Mouse (Mus musculus) limb, embryonic 12.5 days (tissue): ENCODE data around the gene Col1a2. TPM values are rescaled to one million over a fixed set of nuclear protein-coding genes. Genes with fewer than 3 reads are reported as not detected.

Source experiments
- ATAC-seq: fragments of 200-750 bp; cut with Nextera tagmentation; 2 replicates; pipeline ENCODE4 v1.8.0; 2017; ENCODE audit warnings: low read depth, moderate TSS enrichment; ENCODE audit not compliant: insufficient number of reproducible peaks, insufficient read depth, low FRiP score, low TSS enrichment
- H3K27ac ChIP-seq: fragments of 300-500 bp; sonication (generic); 2 replicates; pipeline ENCODE4 v1.5.1; 2016; ENCODE audit warnings: mild to moderate bottlenecking, moderate library complexity
- H3K27me3 ChIP-seq: fragments of 300-500 bp; sonication (generic); 2 replicates; pipeline ENCODE4 v1.6.1; 2016; ENCODE audit warnings: mild to moderate bottlenecking, moderate library complexity
- H3K36me3 ChIP-seq: fragments of 300-500 bp; sonication (generic); 2 replicates; pipeline ENCODE4 v1.6.1; 2016; ENCODE audit warnings: mild to moderate bottlenecking, moderate library complexity
- H3K4me1 ChIP-seq: fragments of 300-500 bp; sonication (generic); replicated peaks from 2 replicates; pipeline ENCODE4 v1.6.1; 2016
- H3K4me2 ChIP-seq: fragments of 300-500 bp; sonication (generic); 2 replicates; pipeline ENCODE4 v1.6.1; 2016; ENCODE audit warnings: mild to moderate bottlenecking, moderate library complexity
- H3K4me3 ChIP-seq: fragments of 300-500 bp; sonication (generic); replicated peaks from 2 replicates; pipeline ENCODE4 v1.5.1; 2016; ENCODE audit warnings: mild to moderate bottlenecking
- H3K9ac ChIP-seq: fragments of 300-500 bp; sonication (generic); replicated peaks from 2 replicates; pipeline ENCODE4 v1.6.1; 2016; ENCODE audit warnings: mild to moderate bottlenecking, moderate library complexity
- H3K9me3 ChIP-seq: fragments of 300-500 bp; sonication (generic); 2 replicates; pipeline ENCODE4 v1.6.1; 2016; ENCODE audit warnings: mild to moderate bottlenecking, moderate library complexity
- WGBS: fragments of 180-500 bp; shearing (Covaris S2); methylation state at CpG from one replicate; pipeline ENCODE4 v1.1.7; 2016; 5-methylcytosine and 5-hydroxymethylcytosine counted together
- polyA plus RNA-seq: library from polyadenylated mRNA; unstranded; fragments of >200 nt; fragmentation: Nextera tagmentation; extraction: Ambion mirVana; gene quantifications from 2 replicates; pipeline ENCODE4 v1.2.1, GENCODE M21; 2016

Col1a2 gene
- polyA plus RNA-seq, 1 experiment from 2014 or later = 448 TPM

DNA sequence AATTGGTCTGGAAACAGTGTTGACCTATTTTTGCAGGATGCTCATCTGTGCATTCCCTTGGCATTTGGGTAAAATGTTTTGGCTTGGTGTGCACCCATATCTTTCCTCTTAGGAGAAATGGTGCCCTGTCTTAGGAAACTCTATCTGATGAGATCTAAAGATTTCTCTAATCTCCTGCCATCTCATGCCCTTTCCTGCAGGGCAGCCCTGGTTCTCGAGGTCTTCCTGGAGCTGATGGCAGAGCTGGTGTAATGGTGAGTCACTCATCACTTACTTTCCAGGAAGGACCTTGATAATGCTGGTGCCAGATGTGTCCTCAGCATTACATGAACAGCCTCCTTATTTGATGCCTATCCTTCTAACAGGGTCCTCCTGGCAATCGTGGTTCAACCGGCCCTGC, 16.4 kb downstream of the Col1a2 start:
- Histone ChIP-seq H3K27me3 (no peaks in the 10 kb centered on the region), H3K36me3 (peaks cover 92% of the 10 kb centered on the region), H3K9me3 (no peaks in the 10 kb centered on the region), H3K27ac (no peak overlapping the region), H3K9ac (no peak overlapping the region), H3K4me2 (no peak overlapping the region), H3K4me3 (no peak overlapping the region), H3K4me1 (no peaks in the 10 kb centered on the region)
- no peak for ATAC-seq
- WGBS = 86% methylated on average over 3 of the region's 3 CpGs

DNA sequence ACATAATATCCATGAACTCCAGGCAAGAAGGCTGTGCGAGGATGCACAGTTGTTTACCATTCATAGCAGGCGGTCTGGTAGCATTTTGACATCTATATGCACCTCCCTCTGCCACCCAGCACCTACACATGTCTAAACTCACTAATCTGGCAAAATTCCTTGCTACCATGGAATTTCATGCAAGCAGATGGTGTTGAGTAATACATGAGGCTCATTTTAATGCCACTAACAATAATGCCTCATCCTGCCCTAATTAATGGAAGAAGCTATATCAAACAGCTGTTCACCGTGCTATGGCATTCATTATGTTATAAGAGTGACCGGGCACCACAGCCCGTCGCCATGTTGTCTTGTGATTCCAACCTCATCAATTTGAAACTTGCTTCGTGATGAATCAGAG, 23.8 kb downstream of the Col1a2 start:
- no peaks in the 10 kb centered on the region for H3K4me1 ChIP-seq
- H3K27me3 ChIP-seq = no peaks in the 10 kb centered on the region
- peaks cover 88% of the 10 kb centered on the region for H3K36me3 ChIP-seq
- H3K4me3 ChIP-seq = no peak overlapping the region
- no peaks in the 10 kb centered on the region for H3K9me3 ChIP-seq
- ATAC-seq = no peak
- H3K4me2 ChIP-seq = no peak overlapping the region
- H3K27ac ChIP-seq = no peak overlapping the region
- WGBS = 95% methylated on average over 7 of the region's 7 CpGs
- no peak overlapping the region for H3K9ac ChIP-seq

DNA sequence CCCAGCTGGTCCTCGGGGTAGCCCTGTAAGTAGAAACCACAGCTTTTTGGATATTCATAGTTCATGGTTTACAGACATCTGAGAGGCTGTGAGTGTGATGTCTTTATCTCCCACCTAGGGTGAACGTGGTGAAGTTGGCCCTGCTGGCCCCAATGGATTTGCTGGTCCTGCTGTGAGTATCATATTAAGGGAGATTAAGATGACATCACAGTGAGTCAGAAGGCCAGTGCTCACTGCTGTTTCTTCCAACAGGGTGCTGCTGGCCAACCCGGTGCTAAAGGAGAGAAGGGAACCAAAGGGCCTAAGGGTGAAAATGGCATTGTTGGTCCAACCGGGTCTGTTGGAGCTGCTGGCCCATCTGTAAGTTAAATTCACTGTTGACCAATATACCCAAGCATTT, 26.4 kb downstream of the Col1a2 start:
- WGBS = 89% methylated on average over 4 of the region's 4 CpGs
- no peak for ATAC-seq
- Histone ChIP-seq H3K4me2 (no peak overlapping the region), H3K9me3 (no peaks in the 10 kb centered on the region), H3K4me1 (no peaks in the 10 kb centered on the region), H3K27ac (no peak overlapping the region), H3K27me3 (no peaks in the 10 kb centered on the region), H3K4me3 (no peak overlapping the region), H3K36me3 (peaks cover 91% of the 10 kb centered on the region), H3K9ac (no peak overlapping the region)

DNA sequence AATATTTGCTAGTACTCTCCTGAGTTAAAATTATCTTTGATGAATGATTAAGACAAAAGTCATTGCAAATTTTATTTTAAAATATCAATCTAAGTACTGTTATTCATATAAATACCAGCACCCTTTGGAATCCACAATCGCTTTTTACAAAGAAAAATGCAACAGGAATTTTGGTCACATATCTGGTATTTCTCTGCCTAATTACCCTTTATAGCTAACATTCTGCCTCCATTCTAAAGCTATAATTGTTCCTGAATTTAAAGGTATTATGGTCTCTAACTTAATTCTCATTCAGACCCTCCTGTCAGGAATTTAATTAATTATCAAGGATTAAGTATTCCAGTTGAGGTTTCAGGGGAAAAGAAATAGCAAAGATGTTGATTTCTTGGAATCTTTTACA, 28.3 kb downstream of the Col1a2 start:
- Histone ChIP-seq H3K36me3 (peaks cover 97% of the 10 kb centered on the region), H3K4me1 (no peaks in the 10 kb centered on the region), H3K9me3 (no peaks in the 10 kb centered on the region), H3K9ac (no peak overlapping the region), H3K4me3 (no peak overlapping the region), H3K27me3 (no peaks in the 10 kb centered on the region), H3K4me2 (no peak overlapping the region), H3K27ac (no peak overlapping the region)
- WGBS = 92% methylated on average over 1 of the region's 1 CpGs
- no peak for ATAC-seq

DNA sequence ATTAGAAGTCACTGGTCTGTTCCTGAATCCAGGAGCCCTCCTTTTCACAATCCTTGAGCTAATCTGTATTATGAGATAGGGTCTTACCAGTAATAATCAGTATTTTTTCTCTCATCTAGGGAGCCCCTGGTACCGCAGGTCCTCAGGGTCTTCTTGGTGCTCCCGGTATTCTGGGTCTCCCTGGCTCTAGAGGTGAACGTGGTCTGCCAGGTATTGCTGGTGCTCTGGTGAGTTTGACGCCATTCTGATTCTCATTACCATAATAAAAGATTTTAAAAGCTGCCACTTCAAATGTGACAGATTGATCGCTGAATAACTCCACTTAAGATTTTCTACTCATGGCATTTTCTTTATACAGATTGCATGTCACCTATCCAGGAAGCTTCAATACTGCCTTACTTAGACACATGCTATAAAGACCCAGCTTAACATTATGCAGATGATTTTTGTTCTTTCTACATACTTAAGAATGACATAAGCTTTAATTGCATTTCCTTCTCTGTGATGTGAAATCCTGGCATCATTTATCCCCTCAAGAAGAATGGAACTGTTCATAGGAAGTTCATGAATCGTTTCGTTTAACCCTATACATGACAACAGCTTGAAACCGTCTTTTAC, 30.0 kb downstream of the Col1a2 start:
- Histone ChIP-seq H3K27me3 (no peaks in the 10 kb centered on the region), H3K9ac (no peak overlapping the region), H3K9me3 (no peaks in the 10 kb centered on the region), H3K27ac (no peak overlapping the region), H3K36me3 (peaks cover 97% of the 10 kb centered on the region), H3K4me3 (no peak overlapping the region), H3K4me2 (no peak overlapping the region), H3K4me1 (no peaks in the 10 kb centered on the region)
- ATAC-seq = no peak
- WGBS = 84% methylated on average over 8 of the region's 8 CpGs

DNA sequence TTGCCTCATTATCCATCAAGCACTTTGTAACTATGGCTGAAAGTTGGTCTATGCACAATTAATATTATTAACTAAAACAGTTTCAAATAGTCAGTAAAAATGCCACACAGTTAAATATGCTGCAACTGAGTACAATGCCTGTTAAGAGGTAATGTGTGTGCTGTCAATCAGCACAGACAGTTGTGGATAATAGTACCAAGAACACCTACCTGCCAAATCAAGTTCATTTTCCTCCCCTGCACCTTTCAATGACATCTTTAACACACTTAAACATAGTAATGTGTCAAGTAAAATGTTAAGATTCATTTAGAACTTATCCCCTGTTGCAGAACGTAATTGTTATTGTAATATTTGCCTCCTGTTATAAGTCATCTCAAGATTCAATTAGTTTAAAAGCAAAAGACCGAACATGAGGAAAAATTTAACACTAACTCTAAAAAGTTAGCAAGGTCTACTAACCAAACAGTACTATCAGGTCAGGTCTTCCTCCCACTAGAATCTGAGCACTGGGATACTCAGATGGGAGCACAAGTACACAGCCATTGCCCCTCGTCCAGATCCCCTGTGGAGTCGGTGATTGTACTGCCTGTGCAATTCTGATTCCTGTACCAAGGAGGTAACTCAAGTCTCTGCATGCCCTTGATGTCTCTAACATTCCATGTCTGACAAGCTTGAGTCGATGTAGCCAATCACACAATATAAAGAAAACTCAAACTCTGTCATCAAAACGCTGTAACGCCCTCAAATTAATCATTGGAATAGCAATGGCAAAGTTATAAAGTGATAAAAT, 37.5 kb downstream of the Col1a2 start:
- Histone ChIP-seq H3K9me3 (no peaks in the 10 kb centered on the region), H3K36me3 (peaks cover 41% of the 10 kb centered on the region), H3K27me3 (no peaks in the 10 kb centered on the region), H3K27ac (no peak overlapping the region), H3K4me3 (no peak overlapping the region), H3K9ac (no peak overlapping the region), H3K4me1 (no peaks in the 10 kb centered on the region), H3K4me2 (no peak overlapping the region)
- 84% methylated on average over 7 of the region's 7 CpGs for WGBS
- no peak for ATAC-seq

DNA sequence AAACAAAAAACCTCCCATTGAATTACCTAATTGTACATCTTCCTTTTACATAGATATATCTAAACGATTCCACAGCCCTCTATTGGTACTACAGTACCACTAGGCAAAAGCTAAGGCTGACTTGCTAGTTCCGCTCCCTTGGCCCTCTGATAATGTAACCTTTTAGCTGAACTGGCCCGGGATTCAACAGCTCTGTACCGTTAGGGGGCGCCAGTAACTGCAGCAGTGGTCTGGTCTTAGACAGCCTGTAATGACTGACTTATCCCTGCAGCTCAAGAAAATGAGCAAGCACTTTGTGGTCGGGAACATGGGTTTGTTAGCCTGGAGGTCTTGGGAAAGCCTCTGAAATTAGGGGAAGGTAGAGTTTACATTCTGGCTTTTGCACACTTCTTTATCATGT, 39.9 kb downstream of the Col1a2 start:
- Histone ChIP-seq H3K9me3 (no peaks in the 10 kb centered on the region), H3K9ac (no peak overlapping the region), H3K4me3 (no peak overlapping the region), H3K4me2 (no peak overlapping the region), H3K4me1 (no peaks in the 10 kb centered on the region), H3K36me3 (peaks cover 17% of the 10 kb centered on the region), H3K27me3 (no peaks in the 10 kb centered on the region), H3K27ac (no peak overlapping the region)
- 48% methylated on average over 6 of the region's 6 CpGs for WGBS
- ATAC-seq = no peak

DNA sequence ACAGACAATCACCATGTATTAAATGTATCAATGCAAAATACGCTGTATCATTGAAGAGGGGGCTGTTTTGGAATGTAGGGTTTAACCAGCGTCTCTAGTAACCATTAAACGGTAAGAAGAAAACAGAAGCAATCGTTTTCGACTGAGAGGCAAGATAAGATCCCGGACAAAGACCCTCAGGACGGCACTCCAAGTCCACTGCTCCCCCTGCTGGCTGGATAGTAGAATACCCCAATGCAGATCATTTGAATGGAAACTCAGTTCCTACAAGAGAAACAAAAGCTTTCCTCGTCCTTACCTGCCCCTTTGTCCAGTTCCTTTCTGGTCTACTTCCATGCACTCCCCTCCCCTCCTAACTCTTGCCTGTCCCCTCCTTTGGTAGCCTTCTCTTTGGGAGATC, 41.1 kb downstream of the Col1a2 start:
- Histone ChIP-seq H3K27me3 (no peaks in the 10 kb centered on the region), H3K4me2 (no peak overlapping the region), H3K27ac (no peak overlapping the region), H3K36me3 (peaks cover 5% of the 10 kb centered on the region), H3K4me1 (no peaks in the 10 kb centered on the region), H3K9me3 (no peaks in the 10 kb centered on the region), H3K4me3 (no peak overlapping the region), H3K9ac (no peak overlapping the region)
- no peak for ATAC-seq
- WGBS = 48% methylated on average over 8 of the region's 8 CpGs

DNA sequence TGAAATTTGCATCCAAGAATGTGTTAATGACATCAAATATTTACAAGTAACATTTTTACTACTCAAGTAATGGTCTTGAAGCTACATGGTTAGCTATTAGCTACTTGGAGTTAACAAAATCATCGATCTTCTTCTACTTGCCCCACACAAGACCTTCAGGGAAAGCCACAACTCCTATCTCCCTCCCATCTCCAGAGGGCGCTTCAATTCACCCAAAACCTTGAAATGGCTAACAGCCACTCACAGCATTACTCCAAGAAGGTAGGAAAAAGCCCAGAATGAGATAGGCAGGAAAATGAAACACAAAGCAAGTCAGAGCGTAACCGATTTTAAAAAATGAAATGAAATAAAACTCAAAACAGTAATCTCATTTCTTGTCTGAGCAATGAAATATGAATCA, 44.3 kb downstream of the Col1a2 start:
- Histone ChIP-seq H3K4me3 (no peak overlapping the region), H3K9ac (no peak overlapping the region), H3K4me1 (peaks cover 2% of the 10 kb centered on the region), H3K9me3 (no peaks in the 10 kb centered on the region), H3K27ac (no peak overlapping the region), H3K27me3 (no peaks in the 10 kb centered on the region), H3K36me3 (no peaks in the 10 kb centered on the region), H3K4me2 (no peak overlapping the region)
- 76% methylated on average over 4 of the region's 4 CpGs for WGBS
- no peak for ATAC-seq

DNA sequence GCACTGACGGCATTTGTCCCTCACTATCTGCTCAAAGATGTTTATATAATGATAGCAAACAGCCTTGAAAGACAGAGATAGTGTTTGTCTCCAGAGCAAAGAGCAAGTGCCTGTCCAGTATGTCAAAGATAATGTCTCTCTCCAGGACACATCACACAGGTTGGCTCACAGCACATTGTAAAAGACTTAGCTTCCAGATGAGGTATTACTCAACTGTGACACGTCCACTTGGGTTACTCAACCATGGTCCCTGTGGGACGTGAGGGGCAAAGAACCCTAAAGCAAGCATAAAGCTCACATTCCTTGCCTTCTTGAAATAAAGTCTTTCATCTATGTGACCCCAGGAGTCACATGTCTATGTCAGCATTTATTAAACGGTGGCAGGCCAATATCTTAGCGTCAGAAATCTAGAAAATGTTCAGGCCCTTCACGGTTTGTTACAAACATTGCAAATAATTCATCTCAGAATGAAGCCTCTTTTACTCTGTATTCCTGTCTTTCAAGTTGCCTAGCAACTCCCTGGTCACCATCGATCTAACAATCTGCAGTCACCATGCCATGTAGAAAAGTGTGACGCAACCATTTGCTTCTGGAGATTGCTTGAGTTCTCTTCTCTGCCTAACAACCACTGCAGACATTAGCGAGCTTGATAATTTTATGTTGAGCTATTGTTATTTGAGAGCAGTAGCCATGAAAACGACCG, 45.4 kb downstream of the Col1a2 start:
- Histone ChIP-seq H3K9ac (no peak overlapping the region), H3K36me3 (no peaks in the 10 kb centered on the region), H3K27me3 (no peaks in the 10 kb centered on the region), H3K4me2 (no peak overlapping the region), H3K27ac (no peak overlapping the region), H3K4me1 (peaks cover 13% of the 10 kb centered on the region), H3K4me3 (no peak overlapping the region), H3K9me3 (no peaks in the 10 kb centered on the region)
- ATAC-seq = no peak
- 60% methylated on average over 11 of the region's 11 CpGs for WGBS

DNA sequence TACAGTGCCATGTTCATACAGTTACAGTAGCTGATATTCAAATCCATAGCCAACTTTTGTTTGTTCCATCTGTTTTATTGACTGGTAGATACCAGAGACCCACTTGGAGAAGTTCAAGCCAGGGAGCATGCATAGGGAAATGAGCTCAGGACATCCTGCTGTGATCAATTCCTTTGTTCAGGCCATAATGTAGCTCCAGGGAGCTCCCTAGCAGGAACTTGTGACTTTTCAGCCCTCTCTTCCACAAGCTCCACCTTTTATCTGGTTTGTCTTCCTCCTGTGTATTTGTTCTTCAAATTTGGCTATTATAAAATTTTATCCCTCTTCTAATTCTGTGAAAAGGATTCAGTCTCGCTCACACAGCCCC, 45.9 kb downstream of the Col1a2 start:
- Histone ChIP-seq H3K27ac (no peak overlapping the region), H3K4me3 (no peak overlapping the region), H3K36me3 (no peaks in the 10 kb centered on the region), H3K9ac (no peak overlapping the region), H3K4me1 (peaks cover 16% of the 10 kb centered on the region), H3K4me2 (no peak overlapping the region), H3K9me3 (no peaks in the 10 kb centered on the region), H3K27me3 (no peaks in the 10 kb centered on the region)
- ATAC-seq = no peak
- 64% methylated on average over 1 of the region's 1 CpGs for WGBS
